Mouse (Mus musculus) intestine, postnatal 0 days (tissue): ENCODE results near the gene 4933409G03Rik. TPM values are rescaled to one million over a fixed set of nuclear protein-coding genes. Genes with fewer than 3 reads are reported as not detected.
A peak's percentile ranks its signal among the peaks of the same experiment; 100 is the strongest.
"Not testable (repeated sequence)": the region's sequence is repeated elsewhere in the genome, so short reads cannot be mapped to it uniquely, and the experiment has no call there.

Experiments
- ATAC-seq: fragments of 200-750 bp; cut with Nextera tagmentation; 2 replicates; pipeline ENCODE4 v1.8.0; 2017; ENCODE audit warnings: mild to moderate bottlenecking, moderate TSS enrichment, moderate library complexity
- H3K27ac ChIP-seq: fragments of 300-500 bp; sonication (generic); 2 replicates; pipeline ENCODE4 v1.5.1; 2014; ENCODE audit warnings: mild to moderate bottlenecking, low read depth, low read length, moderate library complexity
- H3K27me3 ChIP-seq: fragments of 300-500 bp; sonication (generic); replicated peaks from 2 replicates; pipeline ENCODE4 v1.6.1; 2014; ENCODE audit warnings: low read length, mixed read lengths; ENCODE audit not compliant: control insufficient read depth, insufficient read depth
- H3K36me3 ChIP-seq: fragments of 300-500 bp; sonication (generic); 2 replicates; pipeline ENCODE4 v1.6.1; 2014; ENCODE audit warnings: mild to moderate bottlenecking, moderate library complexity; ENCODE audit not compliant: control insufficient read depth, insufficient read depth
- H3K4me1 ChIP-seq: fragments of 300-500 bp; sonication (generic); replicated peaks from 2 replicates; pipeline ENCODE4 v1.6.1; 2014; ENCODE audit warnings: antibody characterized with exemption, low read length, mixed read lengths; ENCODE audit not compliant: control insufficient read depth, insufficient read depth
- H3K4me2 ChIP-seq: fragments of 300-500 bp; sonication (generic); replicated peaks from 2 replicates; pipeline ENCODE4 v1.6.1; 2014; ENCODE audit warnings: low read depth, mild to moderate bottlenecking, moderate library complexity
- H3K4me3 ChIP-seq: fragments of 300-500 bp; sonication (generic); 2 replicates; pipeline ENCODE4 v1.5.1; 2014; ENCODE audit warnings: low read depth, low read length
- H3K9ac ChIP-seq: fragments of 300-500 bp; sonication (generic); 2 replicates; pipeline ENCODE4 v1.6.1; 2014; ENCODE audit warnings: mild to moderate bottlenecking, low read depth, low read length
- H3K9me3 ChIP-seq: fragments of 300-500 bp; sonication (generic); 2 replicates; pipeline ENCODE4 v1.6.1; 2016; ENCODE audit warnings: mixed run types; ENCODE audit not compliant: control insufficient read depth
- CTCF ChIP-seq: sonication (generic); IDR thresholded peaks from 2 replicates; pipeline ENCODE4 v1.5.1; 2016; ENCODE audit warnings: low read depth, mild to moderate bottlenecking, control low read depth, antibody characterized with exemption, moderate library complexity
- whole genome bisulfite sequencing: fragments of 180-500 bp; shearing (Covaris S2); extraction: QIAGEN DNeasy Blood & Tissue Kit; methylation state at CpG from one replicate; pipeline ENCODE4 v1.1.7; 2014; 5-methylcytosine and 5-hydroxymethylcytosine counted together
- polyA plus RNA-seq: library from polyadenylated mRNA; unstranded; fragments of >200 nt; fragmentation: Nextera tagmentation; extraction: Ambion mirVana; gene quantifications from 2 replicates; pipeline ENCODE4 v1.2.1, GENCODE M21; 2015

4933409G03Rik gene
- not detected in 2 replicates for polyA plus RNA-seq

GRCm38 (mm10) chr2:68582113-68582512 lies at the start of gene 4933409G03Rik:
Gene 4933409G03Rik, plus strand, starts transcription at chr2:68582413.
- no peak within 1 kb of the TSS for H3K4me3 ChIP-seq
- no peaks in the 10 kb centered on the region for H3K4me1 ChIP-seq
- no peak for ATAC-seq
- no peaks in the 10 kb centered on the region for H3K36me3 ChIP-seq
- H3K4me2 ChIP-seq: no peak within 1 kb of the TSS
- no peak within 1 kb of the TSS for H3K27ac ChIP-seq
- H3K9me3 ChIP-seq: no peaks in the 10 kb centered on the region
- H3K9ac ChIP-seq: no peak within 1 kb of the TSS
- TF ChIP-seq CTCF: no peak
- WGBS: 86% methylated on average over 5 of the region's 5 CpGs
- no peaks in the 10 kb centered on the region for H3K27me3 ChIP-seq

- H3K4me1 ChIP-seq: 0 out of 2 replicates have a peak, but pooled peaks cover 5% of the 10 kb centered on the region
- WGBS: 19% methylated on average over 2 of the region's 2 CpGs
- H3K9ac ChIP-seq: no peak overlapping the region
- H3K9me3 ChIP-seq: no peaks in the 10 kb centered on the region
- no peaks in the 10 kb centered on the region for H3K27me3 ChIP-seq
- no peak overlapping the region for H3K4me2 ChIP-seq
- no peak for TF ChIP-seq CTCF
- ATAC-seq: peak; percentile 57
- H3K4me3 ChIP-seq: no peak overlapping the region
- no peaks in the 10 kb centered on the region for H3K36me3 ChIP-seq
- H3K27ac ChIP-seq: no peak overlapping the region
Observed at GRCm38 (mm10) chr2:68544190-68544589, 38.0 kb upstream of the 4933409G03Rik start.

GRCm38 (mm10) chr2:68560821-68561220 lies 21.4 kb upstream of the 4933409G03Rik start:
- H3K9ac ChIP-seq: no peak overlapping the region
- H3K36me3 ChIP-seq: no peaks in the 10 kb centered on the region
- no peak overlapping the region for H3K4me2 ChIP-seq
- no peaks in the 10 kb centered on the region for H3K9me3 ChIP-seq
- no peak for TF ChIP-seq CTCF
- ATAC-seq: no peak
- no peak overlapping the region for H3K27ac ChIP-seq
- WGBS: 33% methylated on average over 4 of the region's 4 CpGs
- H3K4me1 ChIP-seq: no peaks in the 10 kb centered on the region
- no peak overlapping the region for H3K4me3 ChIP-seq
- H3K27me3 ChIP-seq: no peaks in the 10 kb centered on the region

GRCm38 (mm10) chr2:68563331-68563730 lies 18.9 kb upstream of the 4933409G03Rik start:
- WGBS: 6% methylated on average over 3 of the region's 3 CpGs
- Histone ChIP-seq H3K4me3 (no peak overlapping the region), H3K36me3 (no peaks in the 10 kb centered on the region), H3K9me3 (no peaks in the 10 kb centered on the region), H3K4me1 (no peaks in the 10 kb centered on the region), H3K27me3 (no peaks in the 10 kb centered on the region), H3K4me2 (no peak overlapping the region), H3K9ac (no peak overlapping the region), H3K27ac (no peak overlapping the region)
- ATAC-seq: no peak
- peak; percentile 80 for TF ChIP-seq CTCF

GRCm38 (mm10) chr2:68568361-68568760 lies 13.9 kb upstream of the 4933409G03Rik start:
- H3K4me1 ChIP-seq: no peaks in the 10 kb centered on the region
- H3K27me3 ChIP-seq: no peaks in the 10 kb centered on the region
- WGBS: 87% methylated on average over 15 of the region's 15 CpGs
- H3K36me3 ChIP-seq: no peaks in the 10 kb centered on the region
- no peaks in the 10 kb centered on the region for H3K9me3 ChIP-seq
- H3K27ac ChIP-seq: no peak overlapping the region
- H3K9ac ChIP-seq: no peak overlapping the region
- ATAC-seq: no peak
- no peak overlapping the region for H3K4me3 ChIP-seq
- no peak for TF ChIP-seq CTCF
- H3K4me2 ChIP-seq: no peak overlapping the region

GRCm38 (mm10) chr2:68572340-68572739 lies 9.9 kb upstream of the 4933409G03Rik start:
- Histone ChIP-seq H3K27ac (no peak overlapping the region), H3K4me2 (no peak overlapping the region), H3K9ac (no peak overlapping the region), H3K36me3 (no peaks in the 10 kb centered on the region), H3K4me3 (no peak overlapping the region), H3K4me1 (no peaks in the 10 kb centered on the region), H3K27me3 (no peaks in the 10 kb centered on the region), H3K9me3 (no peaks in the 10 kb centered on the region)
- WGBS: 20% methylated on average over 4 of the region's 4 CpGs
- TF ChIP-seq CTCF: peak; percentile 60
- ATAC-seq: no peak

- 43% methylated on average over 3 of the region's 3 CpGs for WGBS
- no peaks in the 10 kb centered on the region for H3K4me1 ChIP-seq
Observed at GRCm38 (mm10) chr2:68592765-68593164, 10.6 kb downstream of the 4933409G03Rik start.

GRCm38 (mm10) chr2:68656186-68656585 lies 74.0 kb downstream of the 4933409G03Rik start, which contains the start of gene 4932414N04Rik:
Gene 4932414N04Rik, plus strand, starts transcription at chr2:68656486.
- H3K9ac ChIP-seq, H3K27me3 ChIP-seq, ATAC-seq, H3K27ac ChIP-seq, H3K4me3 ChIP-seq, H3K4me2 ChIP-seq, H3K9me3 ChIP-seq, H3K36me3 ChIP-seq, H3K4me1 ChIP-seq: not testable (repeated sequence)
- WGBS: 41% methylated on average over 1 of the region's 5 CpGs

More at GRCm38 (mm10) chr2:68592765-68593164, 10.6 kb downstream of the 4933409G03Rik start:
- TF ChIP-seq CTCF: no peak
- Histone ChIP-seq H3K9me3 (no peaks in the 10 kb centered on the region), H3K27me3 (no peaks in the 10 kb centered on the region), H3K27ac (no peak overlapping the region), H3K4me3 (no peak overlapping the region), H3K9ac (no peak overlapping the region), H3K4me2 (no peak overlapping the region), H3K36me3 (no peaks in the 10 kb centered on the region)
- ATAC-seq: no peak
